Mouse (Mus musculus) ES-Bruce4 (cell line): ENCODE data around the gene Muc5b. TPM values are rescaled to one million over a fixed set of nuclear protein-coding genes. Genes with fewer than 3 reads are reported as not detected.

Experiments
- H3K27ac ChIP-seq: 2 replicates; pipeline ENCODE4 v1.5.1; 2012; ENCODE audit warnings: low read length, inconsistent platforms; ENCODE audit not compliant: insufficient read depth
- H3K27me3 ChIP-seq: 2 replicates; pipeline ENCODE4 v1.6.1; 2012; ENCODE audit warnings: mild to moderate bottlenecking, low read length, inconsistent platforms; ENCODE audit not compliant: control insufficient read depth, poor library complexity, insufficient read depth, severe bottlenecking
- H3K36me3 ChIP-seq: 2 replicates; pipeline ENCODE4 v1.6.1; 2012; ENCODE audit warnings: inconsistent platforms, mild to moderate bottlenecking, low read length, moderate library complexity; ENCODE audit not compliant: control insufficient read depth, poor library complexity, insufficient read depth, severe bottlenecking
- H3K4me1 ChIP-seq: one replicate; pipeline ENCODE4 v1.8.1; 2011; ENCODE audit warnings: low read length; ENCODE audit not compliant: control insufficient read depth, insufficient read depth
- H3K4me3 ChIP-seq: 2 replicates; pipeline ENCODE4 v1.5.1; 2011; ENCODE audit warnings: low read depth, mild to moderate bottlenecking, low read length
- H3K9ac ChIP-seq: 2 replicates; pipeline ENCODE4 v1.6.1; 2012; ENCODE audit warnings: low read depth, mild to moderate bottlenecking, inconsistent platforms; ENCODE audit not compliant: poor library complexity, severe bottlenecking
- H3K9me3 ChIP-seq: replicated peaks from 2 replicates; pipeline ENCODE4 v1.6.1; 2012; ENCODE audit warnings: mild to moderate bottlenecking, low read length, inconsistent platforms; ENCODE audit not compliant: control insufficient read depth, poor library complexity, insufficient read depth, severe bottlenecking
- CTCF ChIP-seq: IDR thresholded peaks from one replicate; pipeline ENCODE4 v1.8.1; 2011; ENCODE audit warnings: low read depth, low read length
- EP300 ChIP-seq: IDR thresholded peaks from 2 replicates; pipeline ENCODE4 v1.6.1; 2011; ENCODE audit warnings: low read depth, low read length; ENCODE audit not compliant: insufficient read depth
- POLR2A ChIP-seq: IDR thresholded peaks from one replicate; pipeline ENCODE4 v1.8.1; 2011; ENCODE audit warnings: low read length; ENCODE audit not compliant: insufficient read depth
- polyA plus RNA-seq: library from polyadenylated mRNA; stranded (reverse); fragments of >200 nt; gene quantifications from 2 replicates; pipeline ENCODE4 v1.2.4, GENCODE M21; 2011; ENCODE audit warnings: low read depth; ENCODE audit not compliant: missing spikeins, insufficient read depth, insufficient read length

Muc5b gene
- polyA plus RNA-seq, 1 experiment: not detected

DNA sequence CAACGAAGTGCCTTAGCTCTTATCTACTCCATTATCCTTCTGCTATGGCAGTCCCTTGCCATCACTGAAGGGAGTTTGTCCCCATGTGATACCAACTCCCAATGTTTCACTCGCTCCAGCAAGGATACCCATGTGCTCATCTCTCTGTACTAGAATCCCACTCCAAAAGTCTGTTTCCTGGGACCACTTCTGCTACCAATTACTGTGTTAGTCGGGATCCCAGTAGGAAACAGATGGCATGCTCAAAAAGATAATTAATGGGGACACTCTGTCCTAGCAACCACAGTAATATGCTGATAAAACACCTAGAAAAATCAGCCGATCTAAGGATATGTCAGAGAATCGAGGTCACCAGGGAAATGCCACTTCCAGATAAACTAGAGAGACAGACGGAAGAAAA, 69.7 kb downstream of the Muc5b start:
- Histone ChIP-seq H3K27ac (no peak overlapping the region), H3K9ac (no peak overlapping the region), H3K4me1 (no peaks in the 10 kb centered on the region), H3K36me3 (no peaks in the 10 kb centered on the region), H3K4me3 (no peak overlapping the region), H3K27me3 (no peaks in the 10 kb centered on the region; the same call in 1 of the 2 replicates), H3K9me3 (no peaks in the 10 kb centered on the region)
- no peak for TF ChIP-seq EP300
- no peak for TF ChIP-seq CTCF
- TF ChIP-seq POLR2A: no peak

DNA sequence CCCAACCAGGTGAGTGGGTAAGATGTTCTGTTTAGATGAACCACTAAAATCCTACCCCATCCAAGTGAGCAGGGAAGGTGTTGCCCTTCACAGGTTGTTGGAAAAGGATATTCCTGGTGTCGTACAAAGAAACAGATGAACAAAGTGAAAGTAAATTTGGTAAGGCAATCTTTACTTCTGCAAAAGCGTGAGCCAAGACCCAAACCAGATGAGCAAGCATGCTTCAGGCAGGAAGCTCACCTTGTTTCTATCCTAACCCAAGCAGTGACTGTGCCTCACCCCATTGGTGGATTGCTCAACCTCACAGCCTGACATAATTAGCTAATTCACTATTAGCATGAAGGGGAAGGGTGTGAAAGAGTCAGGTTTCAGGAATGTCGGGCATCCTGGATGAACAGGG, 72.4 kb downstream of the Muc5b start:
- no peak overlapping the region for H3K27ac ChIP-seq
- H3K36me3 ChIP-seq: no peaks in the 10 kb centered on the region
- no peaks in the 10 kb centered on the region for H3K27me3 ChIP-seq
- H3K9me3 ChIP-seq: no peaks in the 10 kb centered on the region
- no peak for TF ChIP-seq CTCF
- no peak for TF ChIP-seq EP300
- no peak for TF ChIP-seq POLR2A
- H3K4me3 ChIP-seq: no peak overlapping the region
- H3K4me1 ChIP-seq: no peaks in the 10 kb centered on the region
- H3K9ac ChIP-seq: no peak overlapping the region

DNA sequence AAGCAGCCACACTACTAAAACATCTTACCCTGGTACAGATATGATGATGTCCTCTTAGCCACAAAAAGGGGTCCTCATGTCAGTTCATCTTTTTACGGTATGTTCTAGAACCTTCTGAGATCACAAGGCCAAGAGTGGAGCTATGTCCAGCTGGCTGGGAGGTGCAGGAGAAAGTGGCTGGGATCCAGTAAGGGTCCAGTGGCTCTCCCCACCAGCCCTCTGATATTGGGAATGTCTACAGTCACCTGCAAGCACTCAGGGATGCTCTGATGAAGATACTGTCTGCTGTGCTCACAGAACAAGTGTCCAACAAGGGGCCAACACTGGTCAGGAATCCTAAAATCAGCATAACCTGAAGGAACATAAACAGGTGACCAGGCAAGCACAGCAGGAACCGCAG, 79.5 kb downstream of the Muc5b start, which contains the start of gene Tollip:
TSS of gene Tollip (minus strand) at position 101 of the 400 bp plus-strand sequence.
- no peak within 1 kb of the TSS for H3K27ac ChIP-seq
- no peaks in the 10 kb centered on the region for H3K9me3 ChIP-seq
- TF ChIP-seq POLR2A (no peak), CTCF (no peak), EP300 (no peak)
- H3K9ac ChIP-seq: no peak within 1 kb of the TSS
- H3K4me3 ChIP-seq: no peak within 1 kb of the TSS
- no peaks in the 10 kb centered on the region for H3K4me1 ChIP-seq
- H3K36me3 ChIP-seq: no peaks in the 10 kb centered on the region
- no peaks in the 10 kb centered on the region for H3K27me3 ChIP-seq

Other genes with a start within 250 kb of the Muc5b start
- not detected in 2 replicates for gene Muc6, start 183.8 kb upstream of the Muc5b start, polyA plus RNA-seq
- 2.3 TPM in 2 replicates for gene Muc2, start 148.7 kb upstream of the Muc5b start, polyA plus RNA-seq
- not detected in 2 replicates for gene Muc5ac, start 50.1 kb upstream of the Muc5b start, polyA plus RNA-seq
- 44.9 and 47.1 TPM in 2 replicates for gene Tollip, start 79.4 kb downstream of the Muc5b start, polyA plus RNA-seq
- gene Brsk2, start 110.7 kb downstream of the Muc5b start, polyA plus RNA-seq: 0.70 and 0.75 TPM in 2 replicates
- 19.0 and 20.7 TPM in 2 replicates for gene Mob2, start 222.0 kb downstream of the Muc5b start, polyA plus RNA-seq